Mouse (Mus musculus) bone marrow macrophage, adult 2 months (primary cell): ENCODE measurements around the gene Rln1.

ENCODE experiments used
- CTCF ChIP-seq: IDR thresholded peaks from 2 replicates; pipeline ENCODE4 v1.5.1; 2012; ENCODE audit warnings: low read depth, mild to moderate bottlenecking, low read length, moderate library complexity
- POLR2A ChIP-seq: IDR thresholded peaks from 2 replicates; pipeline ENCODE4 v1.6.1; 2012; ENCODE audit warnings: mild to moderate bottlenecking, low read depth, low read length, borderline replicate concordance

- TF ChIP-seq POLR2A (no peak), CTCF (no peak)
Measured at GRCm38 (mm10) chr19:29364076-29364475, 29.6 kb upstream of the Rln1 start.
